Mouse (Mus musculus): ENCODE measurements around the gene Plxna1. TPM values are rescaled to one million over a fixed set of nuclear protein-coding genes. Genes with fewer than 3 reads are reported as not detected.

Gene Plxna1
- 13.5 to 21.9 TPM (median 19.2 TPM) in 4 replicates for total RNA-seq (2023; ENCODE audit: inconsistent age)

DNA sequence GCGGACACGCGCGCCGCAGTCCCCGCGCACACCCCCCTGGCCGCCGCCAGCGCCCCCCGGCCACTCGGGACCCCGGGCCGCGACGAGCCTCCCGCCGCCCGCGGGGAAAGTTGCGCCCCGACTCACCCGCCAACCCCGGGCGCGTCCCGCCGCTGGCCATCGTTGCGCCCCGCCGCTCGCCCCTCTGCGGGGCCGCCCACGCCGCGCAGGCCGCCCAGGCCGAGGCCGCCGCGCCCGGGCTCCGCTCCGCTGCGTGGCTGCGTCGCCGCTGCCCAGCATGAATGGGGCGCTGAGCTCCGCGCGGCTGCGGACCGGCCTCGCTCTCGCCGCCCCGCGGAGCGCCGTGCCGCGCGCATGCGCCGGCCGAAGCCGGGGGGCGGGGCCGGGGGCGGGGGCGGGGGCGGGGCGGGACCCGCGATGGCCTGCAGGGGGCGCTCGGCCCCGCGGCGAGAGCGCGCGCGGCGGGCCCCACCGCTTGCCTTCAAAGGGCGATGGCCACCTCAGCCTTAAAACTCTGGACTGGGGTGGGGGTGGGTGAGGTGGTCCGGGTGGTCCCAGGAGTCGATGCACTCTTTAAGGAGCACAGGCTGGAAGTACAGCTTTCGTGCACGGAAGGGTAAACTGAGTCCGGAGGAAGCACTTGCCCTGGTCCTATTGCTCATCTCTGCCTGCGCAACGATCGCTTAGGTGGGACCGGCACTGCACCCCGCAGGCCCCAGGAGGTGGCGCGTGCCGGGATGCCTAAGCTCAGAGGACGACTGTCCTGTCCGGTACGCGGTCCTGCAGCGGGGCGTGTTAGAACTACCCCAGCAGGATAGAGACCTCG, at the start of gene Plxna1:
Gene Plxna1, minus strand, starts transcription at position 340 of the 826 bp plus-strand sequence.

Other genes with a start within 250 kb of the Plxna1 start
- gene Chchd6, start 233.0 kb upstream of the Plxna1 start, total RNA-seq (2023; ENCODE audit: inconsistent age) = 1.8 to 4.5 TPM (median 4.1 TPM) in 4 replicates

All from B cell, adult (primary cell).